Mouse (Mus musculus): ENCODE measurements around the gene Tmem131.
"Not testable (repeated sequence)": the region's sequence is repeated elsewhere in the genome, so short reads cannot be mapped to it uniquely, and the experiment has no call there.

Gene Tmem131

GRCm38 (mm10) chr1:36917423-36917822 is 26.0 kb downstream of the Tmem131 start:
- no peak for DNase-seq (ENCODE audit: low spot score in 2 of 2)

GRCm38 (mm10) chr1:36915200-36915580 is 28.3 kb downstream of the Tmem131 start:
- DNase-seq (ENCODE audit: low spot score in 2 of 2): no peak

- no peak for DNase-seq (ENCODE audit: low spot score in 2 of 2)
These were observed 28.8 kb downstream of the Tmem131 start for GRCm38 (mm10) chr1:36914455-36915199.

- no peak for DNase-seq (ENCODE audit: low spot score in 2 of 2)
These were observed 29.7 kb downstream of the Tmem131 start for GRCm38 (mm10) chr1:36913806-36914205.

GRCm38 (mm10) chr1:36912239-36912638 is 31.2 kb downstream of the Tmem131 start:
- no peak for DNase-seq (ENCODE audit: low spot score in 2 of 2)

GRCm38 (mm10) chr1:36911603-36912002 is 31.9 kb downstream of the Tmem131 start:
- no peak for DNase-seq (ENCODE audit: low spot score in 2 of 2)

GRCm38 (mm10) chr1:36910397-36910796 is 33.1 kb downstream of the Tmem131 start:
- no peak for DNase-seq (ENCODE audit: low spot score in 2 of 2)

- not testable (repeated sequence) for DNase-seq (ENCODE audit: low spot score in 2 of 2)
These were observed 33.5 kb downstream of the Tmem131 start for GRCm38 (mm10) chr1:36909965-36910364.

- DNase-seq (ENCODE audit: low spot score in 2 of 2): no peak
These were observed 38.2 kb downstream of the Tmem131 start for GRCm38 (mm10) chr1:36905216-36905615.

- no peak for DNase-seq (ENCODE audit: low spot score in 2 of 2)
These were observed 39.0 kb downstream of the Tmem131 start for GRCm38 (mm10) chr1:36904489-36904888.

GRCm38 (mm10) chr1:36904084-36904451 is 39.4 kb downstream of the Tmem131 start:
- DNase-seq (ENCODE audit: low spot score in 2 of 2): no peak

- DNase-seq (ENCODE audit: low spot score in 2 of 2): no peak
These were observed 39.9 kb downstream of the Tmem131 start for GRCm38 (mm10) chr1:36903376-36904083.

GRCm38 (mm10) chr1:36902533-36903315 is 40.7 kb downstream of the Tmem131 start:
- DNase-seq (ENCODE audit: low spot score in 2 of 2): no peak

GRCm38 (mm10) chr1:36899622-36900021 is 43.8 kb downstream of the Tmem131 start:
- DNase-seq (ENCODE audit: low spot score in 2 of 2): no peak

GRCm38 (mm10) chr1:36896423-36896822 is 47.0 kb downstream of the Tmem131 start:
- no peak for DNase-seq (ENCODE audit: low spot score in 2 of 2)

GRCm38 (mm10) chr1:36895452-36895851 is 48.0 kb downstream of the Tmem131 start:
- no peak for DNase-seq (ENCODE audit: low spot score in 2 of 2)

GRCm38 (mm10) chr1:36894136-36894535 is 49.3 kb downstream of the Tmem131 start:
- DNase-seq (ENCODE audit: low spot score in 2 of 2): no peak

GRCm38 (mm10) chr1:36893720-36894119 is 49.7 kb downstream of the Tmem131 start:
- not testable (repeated sequence) for DNase-seq (ENCODE audit: low spot score in 2 of 2)

- no peak for DNase-seq (ENCODE audit: low spot score in 2 of 2)
These were observed 50.3 kb downstream of the Tmem131 start for GRCm38 (mm10) chr1:36893146-36893545.

- DNase-seq (ENCODE audit: low spot score in 2 of 2): no peak
These were observed 51.0 kb downstream of the Tmem131 start for GRCm38 (mm10) chr1:36892461-36892860.

- no peak for DNase-seq (ENCODE audit: low spot score in 2 of 2)
These were observed 54.5 kb downstream of the Tmem131 start for GRCm38 (mm10) chr1:36889016-36889415.

GRCm38 (mm10) chr1:36887172-36887571 is 56.3 kb downstream of the Tmem131 start:
- DNase-seq (ENCODE audit: low spot score in 2 of 2): no peak

Measured in right cerebral cortex, postnatal 36 days (tissue).